Mouse (Mus musculus) kidney, adult 18-20 months (tissue): ENCODE results near the gene Acer2.

Experiments
- DNase-seq: peaks from one replicate; pipeline ENCODE4 v3.0.0; 2021

Gene Acer2

DNA sequence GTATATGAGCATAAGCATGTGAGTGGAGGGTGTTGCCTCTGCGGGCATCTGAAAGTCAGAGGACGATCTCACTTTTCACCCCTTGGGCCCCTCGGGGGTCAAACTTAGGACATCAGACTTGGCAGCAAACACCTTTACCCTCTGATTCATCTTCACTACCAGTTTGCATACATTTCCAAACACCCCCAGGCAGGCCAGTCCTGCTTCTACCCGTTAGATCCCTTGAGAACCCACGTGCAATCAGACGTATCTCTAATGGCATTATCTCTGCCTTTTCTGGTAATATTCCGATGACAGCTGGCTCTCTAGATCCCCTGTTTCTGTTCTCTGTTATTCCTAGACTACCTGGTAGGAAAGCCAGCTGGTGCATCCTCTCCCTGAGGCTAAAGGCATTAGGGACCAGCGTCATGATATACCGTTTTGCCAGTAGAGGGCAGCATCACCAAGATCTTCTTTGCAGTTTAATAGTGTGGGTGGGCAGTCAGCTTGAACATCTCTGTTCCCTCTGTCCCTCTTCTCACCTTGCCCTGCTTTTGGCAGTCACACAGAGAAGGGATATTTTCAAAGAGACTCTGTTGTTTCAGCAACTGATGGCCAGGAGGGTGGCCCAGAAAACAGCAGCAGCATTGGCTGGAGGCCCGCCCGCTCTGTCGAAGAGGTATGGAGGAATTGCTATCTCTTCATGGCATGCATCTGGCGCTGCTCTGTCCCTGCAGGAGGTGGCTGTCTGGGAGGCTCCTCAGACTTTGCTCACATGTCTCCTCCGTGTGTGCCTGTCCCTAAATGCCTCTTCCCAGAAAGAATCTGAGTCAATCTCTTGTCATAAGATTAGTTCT lies 83.6 kb downstream of the Acer2 start:
- DNase-seq = peak; percentile 40

DNA sequence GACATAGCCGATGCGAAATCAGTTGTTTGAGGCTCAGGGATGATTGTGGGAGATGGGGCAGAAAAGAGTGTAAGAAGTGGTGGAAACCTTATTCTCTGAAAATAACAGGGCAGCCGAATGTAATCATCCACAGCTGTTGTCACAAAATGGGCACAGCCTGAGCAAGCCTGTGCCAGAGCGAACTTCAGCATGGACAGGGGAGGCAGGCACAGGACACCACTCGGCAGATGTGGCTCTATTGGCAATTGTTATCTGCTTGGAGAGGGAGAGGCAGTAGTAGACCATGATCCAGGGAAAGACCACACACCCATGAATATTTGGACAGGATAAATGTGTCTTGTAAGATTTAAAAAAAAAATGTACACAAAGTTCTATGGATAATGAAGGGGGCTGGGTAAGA lies 103.1 kb downstream of the Acer2 start:
- DNase-seq = no peak
